Mouse (Mus musculus) midbrain, embryonic 16.5 days (tissue): Measurements from ENCODE around the gene Fam189b. TPM values are rescaled to one million over a fixed set of nuclear protein-coding genes. Genes with fewer than 3 reads are reported as not detected.
"Not testable (repeated sequence)": the region's sequence is repeated elsewhere in the genome, so short reads cannot be mapped to it uniquely, and the experiment has no call there.

Experiments used
- ATAC-seq: fragments of 200-750 bp; cut with Nextera tagmentation; 2 replicates; pipeline ENCODE4 v1.8.0; 2017; ENCODE audit warnings: moderate TSS enrichment
- H3K27ac ChIP-seq: fragments of 300-500 bp; sonication (generic); 2 replicates; pipeline ENCODE4 v1.5.1; 2014; ENCODE audit warnings: mild to moderate bottlenecking, low read length, mixed read lengths
- H3K27me3 ChIP-seq: fragments of 300-500 bp; sonication (generic); 2 replicates; pipeline ENCODE4 v1.6.1; 2014; ENCODE audit warnings: low read depth, low read length, mixed read lengths; ENCODE audit not compliant: control insufficient read depth, insufficient read depth
- H3K36me3 ChIP-seq: fragments of 300-500 bp; sonication (generic); 2 replicates; pipeline ENCODE4 v1.6.1; 2014; ENCODE audit warnings: mild to moderate bottlenecking, low read length, moderate library complexity, mixed read lengths; ENCODE audit not compliant: control insufficient read depth, insufficient read depth
- H3K4me1 ChIP-seq: fragments of 300-500 bp; sonication (generic); 2 replicates; pipeline ENCODE4 v1.6.1; 2014; ENCODE audit warnings: mild to moderate bottlenecking, low read length, mixed read lengths; ENCODE audit not compliant: control insufficient read depth, insufficient read depth
- H3K4me2 ChIP-seq: fragments of 300-500 bp; sonication (generic); 2 replicates; pipeline ENCODE4 v1.6.1; 2014; ENCODE audit warnings: mild to moderate bottlenecking, low read length, mixed read lengths
- H3K4me3 ChIP-seq: fragments of 300-500 bp; sonication (generic); 2 replicates; pipeline ENCODE4 v1.5.1; 2014; ENCODE audit warnings: low read depth, mild to moderate bottlenecking, low read length, moderate library complexity, mixed read lengths
- H3K9ac ChIP-seq: fragments of 300-500 bp; sonication (generic); 2 replicates; pipeline ENCODE4 v1.6.1; 2014; ENCODE audit warnings: low read depth, low read length, mixed read lengths
- H3K9me3 ChIP-seq: fragments of 300-500 bp; sonication (generic); replicated peaks from 2 replicates; pipeline ENCODE4 v1.6.1; 2014; ENCODE audit warnings: mild to moderate bottlenecking, low read length, mixed read lengths; ENCODE audit not compliant: control insufficient read depth, poor library complexity, severe bottlenecking
- WGBS: fragments of 180-500 bp; shearing (Covaris S2); extraction: QIAGEN DNeasy Blood & Tissue Kit; methylation state at CpG from one replicate; pipeline ENCODE4 v1.1.7; 2014; 5-methylcytosine and 5-hydroxymethylcytosine counted together
- polyA plus RNA-seq: library from polyadenylated mRNA; unstranded; fragments of >200 nt; fragmentation: Nextera tagmentation; extraction: Ambion mirVana; gene quantifications from 2 replicates; pipeline ENCODE4 v1.2.1, GENCODE M21; 2015

Gene Fam189b
- polyA plus RNA-seq, 1 experiment from 2014 or later: 33.6 TPM

- Histone ChIP-seq H3K4me1 (peaks cover 21% of the 10 kb centered on the region), H3K9ac (0 out of 2 replicates have a peak overlapping the region, but pooled peaks have one; percentile 7), H3K27ac (0 out of 2 replicates have a peak overlapping the region, but pooled peaks have one; percentile 98)
- WGBS: 68% methylated on average over 7 of the region's 7 CpGs
- not testable (repeated sequence) for H3K4me2 ChIP-seq, H3K36me3 ChIP-seq, H3K9me3 ChIP-seq, H3K27me3 ChIP-seq, H3K4me3 ChIP-seq, ATAC-seq
Observed at GRCm38 (mm10) chr3:89216407-89216806, 33.5 kb downstream of the Fam189b start.

GRCm38 (mm10) chr3:89218271-89218670, 35.3 kb downstream of the Fam189b start:
- no peaks in the 10 kb centered on the region for H3K27me3 ChIP-seq
- no peak overlapping the region for H3K4me2 ChIP-seq
- H3K9ac ChIP-seq: no peak overlapping the region
- H3K36me3 ChIP-seq: no peaks in the 10 kb centered on the region
- 66% methylated on average over 1 of the region's 1 CpGs for WGBS
- no peak for ATAC-seq
- peaks cover 14% of the 10 kb centered on the region for H3K4me1 ChIP-seq
- no peak overlapping the region for H3K4me3 ChIP-seq
- no peak overlapping the region for H3K27ac ChIP-seq
- H3K9me3 ChIP-seq: no peaks in the 10 kb centered on the region

GRCm38 (mm10) chr3:89219546-89219945, 36.6 kb downstream of the Fam189b start:
- H3K4me3 ChIP-seq: no peak overlapping the region
- no peak overlapping the region for H3K4me2 ChIP-seq
- WGBS: 46% methylated on average over 8 of the region's 8 CpGs
- H3K4me1 ChIP-seq: peaks cover 26% of the 10 kb centered on the region
- no peak overlapping the region for H3K27ac ChIP-seq
- H3K27me3 ChIP-seq: no peaks in the 10 kb centered on the region
- H3K9ac ChIP-seq: no peak overlapping the region
- H3K36me3 ChIP-seq: no peaks in the 10 kb centered on the region
- H3K9me3 ChIP-seq: no peaks in the 10 kb centered on the region
- ATAC-seq: no peak

GRCm38 (mm10) chr3:89221167-89221566, 38.2 kb downstream of the Fam189b start:
- 55% methylated on average over 5 of the region's 5 CpGs for WGBS
- Histone ChIP-seq H3K9ac (no peak overlapping the region), H3K4me1 (peaks cover 30% of the 10 kb centered on the region), H3K27ac (no peak overlapping the region), H3K9me3 (no peaks in the 10 kb centered on the region), H3K36me3 (no peaks in the 10 kb centered on the region), H3K4me2 (no peak overlapping the region), H3K27me3 (no peaks in the 10 kb centered on the region), H3K4me3 (no peak overlapping the region)
- no peak for ATAC-seq

GRCm38 (mm10) chr3:89224796-89225195, 41.9 kb downstream of the Fam189b start:
- H3K9ac ChIP-seq: peak overlapping the region; percentile 69
- H3K36me3 ChIP-seq: no peaks in the 10 kb centered on the region
- ATAC-seq: no peak
- peak overlapping the region; percentile 43 for H3K4me3 ChIP-seq
- H3K27me3 ChIP-seq: no peaks in the 10 kb centered on the region
- H3K9me3 ChIP-seq: no peaks in the 10 kb centered on the region
- WGBS: 20% methylated on average over 11 of the region's 11 CpGs
- peaks cover 47% of the 10 kb centered on the region for H3K4me1 ChIP-seq
- H3K27ac ChIP-seq: peak overlapping the region; percentile 90
- H3K4me2 ChIP-seq: peak overlapping the region; percentile 78

GRCm38 (mm10) chr3:89225321-89225815, 42.4 kb downstream of the Fam189b start:
- Histone ChIP-seq H3K27ac (peak overlapping the region; percentile 90), H3K4me3 (peak overlapping the region; percentile 43), H3K9ac (peak overlapping the region; percentile 69), H3K36me3 (no peaks in the 10 kb centered on the region), H3K4me2 (peak overlapping the region; percentile 78), H3K27me3 (no peaks in the 10 kb centered on the region), H3K9me3 (no peaks in the 10 kb centered on the region), H3K4me1 (peaks cover 47% of the 10 kb centered on the region)
- no peak for ATAC-seq
- WGBS: 12% methylated on average over 12 of the region's 12 CpGs

- peak; percentile 52 for ATAC-seq
- Histone ChIP-seq H3K4me3 (peak overlapping the region; percentile 43), H3K9ac (peak overlapping the region; percentile 69), H3K4me2 (peak overlapping the region; percentile 78), H3K36me3 (no peaks in the 10 kb centered on the region), H3K27me3 (no peaks in the 10 kb centered on the region), H3K9me3 (no peaks in the 10 kb centered on the region), H3K27ac (peak overlapping the region; percentile 90), H3K4me1 (peaks cover 47% of the 10 kb centered on the region)
- 7% methylated on average over 4 of the region's 4 CpGs for WGBS
Observed at GRCm38 (mm10) chr3:89225918-89226317, 43.0 kb downstream of the Fam189b start.

- peak overlapping the region; percentile 78 for H3K4me2 ChIP-seq
- peak overlapping the region; percentile 90 for H3K27ac ChIP-seq
- peak overlapping the region; percentile 43 for H3K4me3 ChIP-seq
- H3K27me3 ChIP-seq: no peaks in the 10 kb centered on the region
- peak overlapping the region; percentile 69 for H3K9ac ChIP-seq
- H3K9me3 ChIP-seq: no peaks in the 10 kb centered on the region
- WGBS: 7% methylated on average over 11 of the region's 11 CpGs
- H3K4me1 ChIP-seq: peaks cover 47% of the 10 kb centered on the region
- H3K36me3 ChIP-seq: no peaks in the 10 kb centered on the region
- no peak for ATAC-seq
Observed at GRCm38 (mm10) chr3:89226361-89226760, 43.4 kb downstream of the Fam189b start.

- WGBS: 2% methylated on average over 21 of the region's 21 CpGs
- Histone ChIP-seq H3K4me3 (peak within 1 kb of the TSS; percentile 43), H3K36me3 (no peaks in the 10 kb centered on the region), H3K9ac (peak within 1 kb of the TSS; percentile 69), H3K9me3 (no peaks in the 10 kb centered on the region), H3K27ac (peak within 1 kb of the TSS; percentile 90), H3K27me3 (no peaks in the 10 kb centered on the region), H3K4me1 (peaks cover 47% of the 10 kb centered on the region), H3K4me2 (peak within 1 kb of the TSS; percentile 78)
- ATAC-seq: peak; percentile 28
Observed at GRCm38 (mm10) chr3:89226900-89227299, 44.0 kb downstream of the Fam189b start, which contains the start of gene Mtx1. Mtx1 (minus strand) TSS chr3:89227088.
